Mouse (Mus musculus): ENCODE results near the gene Ap2s1. TPM values are rescaled to one million over a fixed set of nuclear protein-coding genes. Genes with fewer than 3 reads are reported as not detected.
A peak's percentile ranks its signal among the peaks of the same experiment; 100 is the strongest.

Gene Ap2s1
- polyA plus RNA-seq, 1 experiment from 2014 or later, result 505 TPM

GRCm38 (mm10) chr7:16763463-16764218 lies 25.4 kb downstream of the Ap2s1 start:
- H3K4me3 ChIP-seq (ENCODE audit: low read length), result no peak overlapping the region
- no peaks in the 10 kb centered on the region for H3K9me3 ChIP-seq (ENCODE audit: control insufficient read depth, low read length)
- no peak overlapping the region for H3K4me2 ChIP-seq (ENCODE audit: low read length)
- no peaks in the 10 kb centered on the region for H3K4me1 ChIP-seq (ENCODE audit: control insufficient read depth, insufficient read depth, low read depth, low read length)
- no peaks in the 10 kb centered on the region for H3K36me3 ChIP-seq (ENCODE audit: control insufficient read depth, insufficient read depth, low read length)
- no peaks in the 10 kb centered on the region for H3K27me3 ChIP-seq (replicated peaks; ENCODE audit: control insufficient read depth, insufficient read depth, low read length)
- no peak overlapping the region for H3K27ac ChIP-seq (ENCODE audit: low read depth, low read length)
- H3K9ac ChIP-seq (ENCODE audit: low read depth, low read length), result no peak overlapping the region
- 86% methylated on average over 7 of the region's 7 CpGs for WGBS
- ATAC-seq, result no peak

- no peak for ATAC-seq
- Histone ChIP-seq H3K36me3 (ENCODE audit: control insufficient read depth, insufficient read depth, low read length) (no peaks in the 10 kb centered on the region), H3K4me3 (ENCODE audit: low read length) (no peak overlapping the region), H3K4me1 (ENCODE audit: control insufficient read depth, insufficient read depth, low read depth, low read length) (no peaks in the 10 kb centered on the region), H3K9me3 (ENCODE audit: control insufficient read depth, low read length) (no peaks in the 10 kb centered on the region), H3K27me3 (replicated peaks; ENCODE audit: control insufficient read depth, insufficient read depth, low read length) (no peaks in the 10 kb centered on the region), H3K4me2 (ENCODE audit: low read length) (no peak overlapping the region), H3K9ac (ENCODE audit: low read depth, low read length) (no peak overlapping the region), H3K27ac (ENCODE audit: low read depth, low read length) (no peak overlapping the region)
- WGBS, result 11% methylated on average over 2 of the region's 2 CpGs
Measured at GRCm38 (mm10) chr7:16766443-16766842, 28.2 kb downstream of the Ap2s1 start.

- H3K27ac ChIP-seq (ENCODE audit: low read depth, low read length), result no peak overlapping the region
- H3K27me3 ChIP-seq (replicated peaks; ENCODE audit: control insufficient read depth, insufficient read depth, low read length), result no peaks in the 10 kb centered on the region
- H3K36me3 ChIP-seq (ENCODE audit: control insufficient read depth, insufficient read depth, low read length), result no peaks in the 10 kb centered on the region
- 76% methylated on average over 5 of the region's 5 CpGs for WGBS
- no peak overlapping the region for H3K9ac ChIP-seq (ENCODE audit: low read depth, low read length)
- no peaks in the 10 kb centered on the region; the same call in 1 of the 2 replicates for H3K4me1 ChIP-seq (ENCODE audit: control insufficient read depth, insufficient read depth, low read depth, low read length)
- no peak overlapping the region for H3K4me3 ChIP-seq (ENCODE audit: low read length)
- H3K9me3 ChIP-seq (ENCODE audit: control insufficient read depth, low read length), result peaks cover 3% of the 10 kb centered on the region; the same call in 1 of the 2 replicates
- no peak overlapping the region for H3K4me2 ChIP-seq (ENCODE audit: low read length)
- no peak for ATAC-seq
Measured at GRCm38 (mm10) chr7:16775888-16776287, 37.7 kb downstream of the Ap2s1 start.

- H3K9me3 ChIP-seq (ENCODE audit: control insufficient read depth, low read length), result no peaks in the 10 kb centered on the region
- 76% methylated on average over 5 of the region's 5 CpGs for WGBS
Measured at GRCm38 (mm10) chr7:16780076-16780475, 41.9 kb downstream of the Ap2s1 start.

GRCm38 (mm10) chr7:16780825-16781554 lies 42.8 kb downstream of the Ap2s1 start, which contains the start of gene Slc1a5:
TSS of gene Slc1a5 (plus strand) at chr7:16781340.
- H3K9ac ChIP-seq (ENCODE audit: low read depth, low read length), result peak within 1 kb of the TSS; percentile 70
- peak; percentile 82 for ATAC-seq
- peak within 1 kb of the TSS; percentile 93 for H3K4me2 ChIP-seq (ENCODE audit: low read length)
- no peaks in the 10 kb centered on the region for H3K9me3 ChIP-seq (ENCODE audit: control insufficient read depth, low read length)
- 3% methylated on average over 34 of the region's 34 CpGs for WGBS
- H3K36me3 ChIP-seq (ENCODE audit: control insufficient read depth, insufficient read depth, low read length), result no peaks in the 10 kb centered on the region
- no peak within 1 kb of the TSS for H3K27ac ChIP-seq (ENCODE audit: low read depth, low read length)
- peaks cover 17% of the 10 kb centered on the region for H3K4me1 ChIP-seq (ENCODE audit: control insufficient read depth, insufficient read depth, low read depth, low read length)
- H3K4me3 ChIP-seq (ENCODE audit: low read length), result peak within 1 kb of the TSS; percentile 59
- no peaks in the 10 kb centered on the region for H3K27me3 ChIP-seq (replicated peaks; ENCODE audit: control insufficient read depth, insufficient read depth, low read length)

More at GRCm38 (mm10) chr7:16780076-16780475, 41.9 kb downstream of the Ap2s1 start:
- no peak overlapping the region for H3K9ac ChIP-seq (ENCODE audit: low read depth, low read length)
- H3K4me1 ChIP-seq (ENCODE audit: control insufficient read depth, insufficient read depth, low read depth, low read length), result peaks cover 17% of the 10 kb centered on the region
- H3K4me3 ChIP-seq (ENCODE audit: low read length), result no peak overlapping the region
- ATAC-seq, result no peak
- no peak overlapping the region for H3K4me2 ChIP-seq (ENCODE audit: low read length)
- no peak overlapping the region for H3K27ac ChIP-seq (ENCODE audit: low read depth, low read length)
- H3K36me3 ChIP-seq (ENCODE audit: control insufficient read depth, insufficient read depth, low read length), result no peaks in the 10 kb centered on the region
- no peaks in the 10 kb centered on the region for H3K27me3 ChIP-seq (replicated peaks; ENCODE audit: control insufficient read depth, insufficient read depth, low read length)

GRCm38 (mm10) chr7:16781555-16781815 lies 43.3 kb downstream of the Ap2s1 start:
- peak overlapping the region; percentile 59 for H3K4me3 ChIP-seq (ENCODE audit: low read length)
- no peaks in the 10 kb centered on the region for H3K27me3 ChIP-seq (replicated peaks; ENCODE audit: control insufficient read depth, insufficient read depth, low read length)
- H3K9me3 ChIP-seq (ENCODE audit: control insufficient read depth, low read length), result no peaks in the 10 kb centered on the region
- 0% methylated on average over 10 of the region's 10 CpGs for WGBS
- peak overlapping the region; percentile 70 for H3K9ac ChIP-seq (ENCODE audit: low read depth, low read length)
- no peaks in the 10 kb centered on the region for H3K36me3 ChIP-seq (ENCODE audit: control insufficient read depth, insufficient read depth, low read length)
- peak overlapping the region; percentile 93 for H3K4me2 ChIP-seq (ENCODE audit: low read length)
- no peak overlapping the region for H3K27ac ChIP-seq (ENCODE audit: low read depth, low read length)
- peaks cover 17% of the 10 kb centered on the region for H3K4me1 ChIP-seq (ENCODE audit: control insufficient read depth, insufficient read depth, low read depth, low read length)
- peak; percentile 5 for ATAC-seq

GRCm38 (mm10) chr7:16781816-16782554 lies 43.8 kb downstream of the Ap2s1 start:
- Histone ChIP-seq H3K9me3 (ENCODE audit: control insufficient read depth, low read length) (no peaks in the 10 kb centered on the region), H3K36me3 (ENCODE audit: control insufficient read depth, insufficient read depth, low read length) (no peaks in the 10 kb centered on the region), H3K27me3 (replicated peaks; ENCODE audit: control insufficient read depth, insufficient read depth, low read length) (no peaks in the 10 kb centered on the region), H3K4me3 (ENCODE audit: low read length) (peak overlapping the region; percentile 59), H3K9ac (ENCODE audit: low read depth, low read length) (peak overlapping the region; percentile 70), H3K27ac (ENCODE audit: low read depth, low read length) (no peak overlapping the region), H3K4me2 (ENCODE audit: low read length) (peak overlapping the region; percentile 93), H3K4me1 (ENCODE audit: control insufficient read depth, insufficient read depth, low read depth, low read length) (peaks cover 17% of the 10 kb centered on the region)
- ATAC-seq, result peak; percentile 22
- under 1% methylated on average over 59 of the region's 60 CpGs for WGBS

- Histone ChIP-seq H3K9ac (ENCODE audit: low read depth, low read length) (peak overlapping the region; percentile 70), H3K4me1 (ENCODE audit: control insufficient read depth, insufficient read depth, low read depth, low read length) (peaks cover 17% of the 10 kb centered on the region), H3K36me3 (ENCODE audit: control insufficient read depth, insufficient read depth, low read length) (no peaks in the 10 kb centered on the region), H3K4me2 (ENCODE audit: low read length) (peak overlapping the region; percentile 93), H3K9me3 (ENCODE audit: control insufficient read depth, low read length) (no peaks in the 10 kb centered on the region), H3K27ac (ENCODE audit: low read depth, low read length) (no peak overlapping the region), H3K27me3 (replicated peaks; ENCODE audit: control insufficient read depth, insufficient read depth, low read length) (no peaks in the 10 kb centered on the region), H3K4me3 (ENCODE audit: low read length) (peak overlapping the region; percentile 59)
- no peak for ATAC-seq
- WGBS, result 11% methylated on average over 11 of the region's 11 CpGs
Measured at GRCm38 (mm10) chr7:16782555-16783125, 44.4 kb downstream of the Ap2s1 start.
